Mouse (Mus musculus) C2C12 (cell line): ENCODE data around the gene Cyp4f15. TPM values are rescaled to one million over a fixed set of nuclear protein-coding genes. Genes with fewer than 3 reads are reported as not detected.
A peak's percentile ranks its signal among the peaks of the same experiment; 100 is the strongest.

Experiments used
- H3K27me3 ChIP-seq: one replicate; pipeline ENCODE4 v1.6.1; 2011; ENCODE audit not compliant: control insufficient read depth, insufficient read depth, insufficient read length
- H3K36me3 ChIP-seq: one replicate; pipeline ENCODE4 v1.6.1; 2011; ENCODE audit not compliant: control insufficient read depth, insufficient read depth
- H3K4me3 ChIP-seq: one replicate; pipeline ENCODE4 v1.5.1; 2011; ENCODE audit warnings: mild to moderate bottlenecking, control low read depth; ENCODE audit not compliant: poor library complexity, insufficient read depth, severe bottlenecking
- H3K79me2 ChIP-seq: one replicate; pipeline ENCODE4 v1.6.1; 2011; ENCODE audit not compliant: control insufficient read depth, insufficient read depth
- H3K79me3 ChIP-seq: one replicate; pipeline ENCODE4 v1.6.1; 2011; ENCODE audit warnings: low read depth, control low read depth
- H3ac ChIP-seq: one replicate; pipeline ENCODE3; 2011; ENCODE audit warnings: low read depth; ENCODE audit not compliant: control insufficient read depth, insufficient read length
- CEBPB ChIP-seq: IDR thresholded peaks from one replicate; pipeline ENCODE4 v1.6.1; 2011; ENCODE audit warnings: low read depth, mild to moderate bottlenecking, control low read depth, moderate library complexity
- CTCF ChIP-seq: IDR thresholded peaks from one replicate; pipeline ENCODE4 v1.5.1; 2011; ENCODE audit not compliant: control insufficient read depth, insufficient read depth, insufficient read length
- FOSL1 ChIP-seq: IDR thresholded peaks from one replicate; pipeline ENCODE4 v1.8.0; 2011; ENCODE audit warnings: mild to moderate bottlenecking, low read length; ENCODE audit not compliant: poor library complexity, insufficient read depth, severe bottlenecking
- MAX ChIP-seq: IDR thresholded peaks from one replicate; pipeline ENCODE4 v1.6.1; 2011; ENCODE audit warnings: mild to moderate bottlenecking, control low read depth
- MYOD1 ChIP-seq: IDR thresholded peaks from one replicate; pipeline ENCODE4 v1.6.1; 2011; ENCODE audit warnings: low read depth; ENCODE audit not compliant: control insufficient read depth, insufficient read length
- MYOG ChIP-seq: IDR thresholded peaks from one replicate; pipeline ENCODE4 v1.6.1; 2011; ENCODE audit not compliant: control insufficient read depth, insufficient read length; ENCODE audit errors: extremely low read depth
- USF1 ChIP-seq: IDR thresholded peaks from one replicate; pipeline ENCODE4 v1.6.1; 2011; ENCODE audit warnings: low read depth, mild to moderate bottlenecking, control low read depth, moderate library complexity
- long read RNA-seq, 2 experiments: library from polyadenylated mRNA; unstranded; transcript quantifications; one replicate each; pipeline ENCODE4 v2.0.0; 2019 to 2020
- polyA plus RNA-seq: library from polyadenylated mRNA; unstranded; fragments of >200 nt; fragmentation: generic; extraction: Trizol; gene quantifications from one replicate; pipeline ENCODE4 v1.2.1, GENCODE M21; 2012; ENCODE audit warnings: missing spikeins

Cyp4f15 gene
- not detected for polyA plus RNA-seq
- long read RNA-seq, experiment 1, result 0 reads
- long read RNA-seq, experiment 2, result 0 reads

- TF ChIP-seq FOSL1 (no peak), CTCF (no peak), CEBPB (no peak), USF1 (no peak), MYOD1 (no peak), MYOG (no peak), MAX (no peak)
- no peaks in the 10 kb centered on the region for H3K79me3 ChIP-seq
- peaks cover 3% of the 10 kb centered on the region for H3K27me3 ChIP-seq
- H3K79me2 ChIP-seq, result no peaks in the 10 kb centered on the region
- H3K4me3 ChIP-seq, result no peak within 1 kb of the TSS
- H3K36me3 ChIP-seq, result no peaks in the 10 kb centered on the region
- no peak within 1 kb of the TSS for H3ac ChIP-seq
Measured at GRCm38 (mm10) chr17:32685048-32685750, at the start of gene Cyp4f15. Gene Cyp4f15, plus strand, starts transcription at chr17:32685627.

DNA sequence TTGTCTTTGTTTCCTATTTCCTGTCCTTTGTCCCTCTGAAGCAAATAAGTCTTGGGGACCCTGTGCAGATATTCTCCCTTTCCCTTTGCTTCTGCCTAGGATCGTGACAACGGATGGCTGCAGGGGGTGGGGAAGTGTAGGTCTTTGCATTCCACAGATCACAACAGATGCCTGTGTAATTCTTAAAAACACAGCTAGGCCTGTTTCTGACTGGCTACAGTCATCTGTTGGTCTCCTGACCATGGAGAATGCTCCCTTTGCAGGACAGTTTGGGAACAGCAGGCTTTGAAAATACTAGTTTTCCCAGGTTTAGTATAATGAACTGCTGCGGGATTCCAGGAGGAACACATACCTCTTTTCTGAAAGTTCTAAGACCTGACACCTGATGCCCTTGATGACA is 49.1 kb upstream of the Cyp4f15 start:
- Histone ChIP-seq H3K79me3 (no peaks in the 10 kb centered on the region), H3K36me3 (no peaks in the 10 kb centered on the region), H3K4me3 (no peak overlapping the region), H3ac (no peak overlapping the region), H3K79me2 (no peaks in the 10 kb centered on the region), H3K27me3 (peaks cover 7% of the 10 kb centered on the region)
- TF ChIP-seq FOSL1 (no peak), MYOD1 (no peak), CTCF (no peak)

DNA sequence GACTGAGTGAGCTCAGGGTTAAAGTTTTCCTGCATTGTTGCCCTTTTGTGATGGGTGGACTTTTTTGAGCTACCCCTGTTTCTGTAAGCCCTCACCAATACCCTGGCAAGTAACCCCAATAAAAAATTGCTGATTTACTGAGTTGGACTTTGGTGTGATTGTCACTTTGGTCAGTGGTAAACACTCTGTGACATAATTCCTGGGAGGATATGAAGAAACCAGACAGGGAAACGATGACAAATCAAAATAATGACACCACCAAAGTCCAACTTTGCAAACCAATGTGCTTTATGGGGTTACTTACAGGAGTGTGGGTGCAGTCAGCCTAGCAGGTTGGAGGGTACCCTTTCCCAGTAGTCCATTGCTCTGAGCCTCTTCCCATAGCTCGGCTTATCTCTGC is 48.3 kb upstream of the Cyp4f15 start:
- no peak overlapping the region for H3ac ChIP-seq
- H3K79me2 ChIP-seq, result no peaks in the 10 kb centered on the region
- H3K36me3 ChIP-seq, result no peaks in the 10 kb centered on the region
- peaks cover 7% of the 10 kb centered on the region for H3K27me3 ChIP-seq
- TF ChIP-seq MYOD1 (no peak), CTCF (no peak), MAX (no peak)
- H3K4me3 ChIP-seq, result no peak overlapping the region
- H3K79me3 ChIP-seq, result no peaks in the 10 kb centered on the region

DNA sequence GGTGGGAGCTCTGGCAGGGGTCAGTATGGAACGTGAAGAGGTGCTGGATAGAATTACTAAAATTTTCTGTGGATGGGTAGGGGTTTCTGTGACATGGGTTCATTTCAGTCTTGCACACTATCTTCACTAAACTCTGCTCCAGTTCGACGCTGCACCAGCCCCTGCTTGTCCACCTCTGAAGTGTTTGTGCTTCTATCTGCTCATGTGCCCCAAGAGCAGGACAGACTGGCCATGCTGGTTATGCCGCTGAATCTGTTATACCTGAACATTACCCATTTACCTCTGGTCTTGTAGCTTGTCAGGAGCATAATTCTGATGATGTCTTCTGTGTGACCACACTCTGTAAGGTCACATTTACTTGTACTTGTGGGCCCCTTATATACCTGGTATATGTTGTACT is 38.8 kb upstream of the Cyp4f15 start:
- TF ChIP-seq USF1 (no peak), FOSL1 (no peak), CTCF (no peak), MAX (no peak), MYOD1 (no peak), CEBPB (no peak), MYOG (no peak)
- H3K4me3 ChIP-seq, result no peak overlapping the region
- H3K79me3 ChIP-seq, result no peaks in the 10 kb centered on the region
- no peaks in the 10 kb centered on the region for H3K79me2 ChIP-seq
- H3K27me3 ChIP-seq, result peaks cover 4% of the 10 kb centered on the region
- no peaks in the 10 kb centered on the region for H3K36me3 ChIP-seq
- H3ac ChIP-seq, result no peak overlapping the region

- H3K27me3 ChIP-seq, result no peaks in the 10 kb centered on the region
- no peaks in the 10 kb centered on the region for H3K79me3 ChIP-seq
- no peaks in the 10 kb centered on the region for H3K36me3 ChIP-seq
- no peak overlapping the region for H3K4me3 ChIP-seq
- H3K79me2 ChIP-seq, result no peaks in the 10 kb centered on the region
- TF ChIP-seq FOSL1, result no peak
- no peak for TF ChIP-seq MYOD1
- TF ChIP-seq CTCF, result no peak
- no peak overlapping the region for H3ac ChIP-seq
Measured at GRCm38 (mm10) chr17:32653860-32654259, 31.6 kb upstream of the Cyp4f15 start.

DNA sequence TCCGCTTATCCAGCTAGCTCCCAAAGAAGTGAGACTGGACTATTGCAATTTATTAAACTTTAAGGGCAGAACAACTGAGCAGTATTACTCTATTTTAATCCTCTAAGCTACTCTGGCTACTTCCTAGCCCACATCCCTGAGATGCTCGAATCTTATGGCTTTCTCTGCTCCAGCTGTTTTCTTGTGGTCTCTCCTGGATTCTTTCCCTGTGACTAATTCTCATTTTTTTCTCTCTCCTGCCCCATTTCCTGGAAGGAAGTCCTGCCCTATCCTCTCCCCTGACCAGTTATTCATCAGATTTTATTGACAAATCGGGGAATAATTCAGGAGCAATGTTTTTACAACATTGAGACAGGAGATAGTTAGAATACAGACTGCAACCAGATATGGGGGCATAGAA is 28.4 kb upstream of the Cyp4f15 start:
- H3K79me3 ChIP-seq, result no peaks in the 10 kb centered on the region
- no peaks in the 10 kb centered on the region for H3K36me3 ChIP-seq
- H3K27me3 ChIP-seq, result no peaks in the 10 kb centered on the region
- no peaks in the 10 kb centered on the region for H3K79me2 ChIP-seq
- H3K4me3 ChIP-seq, result no peak overlapping the region
- TF ChIP-seq FOSL1 (no peak), MYOD1 (peak; percentile 31), CEBPB (no peak), MAX (no peak), MYOG (no peak)
- H3ac ChIP-seq, result no peak overlapping the region
